Mouse (Mus musculus) heart, embryonic 13.5 days (tissue): ENCODE measurements around the gene Gm3752. TPM values are rescaled to one million over a fixed set of nuclear protein-coding genes. Genes with fewer than 3 reads are reported as not detected.
"Not testable (repeated sequence)": the region's sequence is repeated elsewhere in the genome, so short reads cannot be mapped to it uniquely, and the experiment has no call there.

Experiments
- ATAC-seq: fragments of 200-750 bp; cut with Nextera tagmentation; 2 replicates; pipeline ENCODE4 v1.8.0; 2017; ENCODE audit warnings: moderate TSS enrichment; ENCODE audit not compliant: insufficient number of reproducible peaks, low FRiP score, low TSS enrichment; ENCODE audit errors: extremely low read depth
- H3K27ac ChIP-seq: fragments of 300-500 bp; sonication (generic); replicated peaks from 2 replicates; pipeline ENCODE4 v1.5.1; 2015; ENCODE audit warnings: moderate library complexity, mild to moderate bottlenecking, inconsistent platforms
- H3K27me3 ChIP-seq: fragments of 300-500 bp; sonication (generic); replicated peaks from 2 replicates; pipeline ENCODE4 v1.6.1; 2015; ENCODE audit warnings: mild to moderate bottlenecking, inconsistent platforms
- H3K36me3 ChIP-seq: fragments of 300-500 bp; sonication (generic); 2 replicates; pipeline ENCODE4 v1.6.1; 2015; ENCODE audit warnings: mild to moderate bottlenecking, inconsistent platforms
- H3K4me1 ChIP-seq: fragments of 300-500 bp; sonication (generic); 2 replicates; pipeline ENCODE4 v1.6.1; 2015; ENCODE audit warnings: inconsistent platforms
- H3K4me2 ChIP-seq: fragments of 300-500 bp; sonication (generic); 2 replicates; pipeline ENCODE4 v1.6.1; 2015; ENCODE audit warnings: inconsistent platforms, mild to moderate bottlenecking, moderate library complexity
- H3K4me3 ChIP-seq: fragments of 300-500 bp; sonication (generic); 2 replicates; pipeline ENCODE4 v1.5.1; 2015; ENCODE audit warnings: moderate library complexity, mild to moderate bottlenecking, inconsistent platforms
- H3K9ac ChIP-seq: fragments of 300-500 bp; sonication (generic); 2 replicates; pipeline ENCODE4 v1.6.1; 2015; ENCODE audit warnings: inconsistent platforms, mild to moderate bottlenecking, moderate library complexity
- H3K9me3 ChIP-seq: fragments of 300-500 bp; sonication (generic); 2 replicates; pipeline ENCODE4 v1.6.1; 2016; ENCODE audit warnings: inconsistent platforms
- WGBS: fragments of 180-500 bp; shearing (Covaris S2); methylation state at CpG from one replicate; pipeline ENCODE4 v1.1.7; 2015; ENCODE audit warnings: mixed read lengths; 5-methylcytosine and 5-hydroxymethylcytosine counted together
- polyA plus RNA-seq: library from polyadenylated mRNA; unstranded; fragments of >200 nt; fragmentation: Nextera tagmentation; extraction: Ambion mirVana; gene quantifications from 2 replicates; pipeline ENCODE4 v1.2.1, GENCODE M21; 2015

The Gm3752 gene
- polyA plus RNA-seq = 1.5 and 1.8 TPM in 2 replicates

GRCm38 (mm10) chr14:7483662-7484061, at the start of gene Gm3752:
Gene Gm3752 (minus strand): TSS chr14:7483762.
- WGBS = 55% methylated on average over 1 of the region's 3 CpGs
- not testable (repeated sequence) for H3K4me2 ChIP-seq, H3K4me3 ChIP-seq, H3K4me1 ChIP-seq, H3K27me3 ChIP-seq, H3K27ac ChIP-seq, ATAC-seq, H3K36me3 ChIP-seq, H3K9me3 ChIP-seq, H3K9ac ChIP-seq

GRCm38 (mm10) chr14:7488731-7489130, 5.2 kb upstream of the Gm3752 start:
- WGBS = 3% methylated on average over 12 of the region's 18 CpGs
- not testable (repeated sequence) for H3K4me1 ChIP-seq, H3K36me3 ChIP-seq, H3K9me3 ChIP-seq, ATAC-seq, H3K27me3 ChIP-seq, H3K27ac ChIP-seq
- Histone ChIP-seq H3K4me3 (peak overlapping the region; percentile 44), H3K4me2 (peak overlapping the region; percentile 67), H3K9ac (peak overlapping the region; percentile 59; the same call in 1 of the 2 replicates)

GRCm38 (mm10) chr14:7450817-7451216, 32.7 kb downstream of the Gm3752 start, which contains the start of gene Gm3755:
Gene Gm3755 (minus strand): TSS chr14:7450917.
- H3K9me3 ChIP-seq, H3K9ac ChIP-seq, H3K4me1 ChIP-seq, ATAC-seq, H3K4me3 ChIP-seq, H3K4me2 ChIP-seq, H3K36me3 ChIP-seq, H3K27me3 ChIP-seq, H3K27ac ChIP-seq: not testable (repeated sequence)
- no CpG with 5 or more reads among the region's 2 CpGs for WGBS

- not testable (repeated sequence) for ATAC-seq, H3K27ac ChIP-seq, H3K4me1 ChIP-seq, H3K9me3 ChIP-seq, H3K4me3 ChIP-seq, H3K27me3 ChIP-seq, H3K9ac ChIP-seq, H3K36me3 ChIP-seq, H3K4me2 ChIP-seq
- 65% methylated on average over 2 of the region's 2 CpGs for WGBS
These were observed 61.1 kb downstream of the Gm3752 start for GRCm38 (mm10) chr14:7422496-7422895.

Other genes with a start within 250 kb of the Gm3752 start
- gene Gm3727, start 219.0 kb downstream of the Gm3752 start, polyA plus RNA-seq = not detected in 2 replicates
- gene Gm3739, start 168.7 kb downstream of the Gm3752 start, polyA plus RNA-seq = 2.2 and 2.3 TPM in 2 replicates
- not detected in 2 replicates for gene Gm5797, start 151.4 kb downstream of the Gm3752 start, polyA plus RNA-seq
- not detected in 2 replicates for gene Gm8374, start 118.6 kb downstream of the Gm3752 start, polyA plus RNA-seq
- not detected in 2 replicates for gene Gm3755, start 32.8 kb downstream of the Gm3752 start, polyA plus RNA-seq
- 0.22 and 0.43 TPM in 2 replicates for gene Gm3558, start 84.8 kb upstream of the Gm3752 start, polyA plus RNA-seq
- gene Gm10338, start 111.8 kb upstream of the Gm3752 start, polyA plus RNA-seq = not detected in 2 replicates
- gene Gm10128, start 160.2 kb upstream of the Gm3752 start, polyA plus RNA-seq = not detected in 2 replicates